Mouse (Mus musculus) kidney, adult 9 months (tissue): ENCODE results near the gene 2900011O08Rik.

Source experiments
- DNase-seq: peaks from one replicate; pipeline ENCODE4 v3.0.0; 2022

2900011O08Rik gene

GRCm38 (mm10) chr16:14070471-14071169, 84.2 kb downstream of the 2900011O08Rik start:
- DNase-seq: no peak

GRCm38 (mm10) chr16:14082925-14083324, 96.5 kb downstream of the 2900011O08Rik start:
- DNase-seq: no peak

DNA sequence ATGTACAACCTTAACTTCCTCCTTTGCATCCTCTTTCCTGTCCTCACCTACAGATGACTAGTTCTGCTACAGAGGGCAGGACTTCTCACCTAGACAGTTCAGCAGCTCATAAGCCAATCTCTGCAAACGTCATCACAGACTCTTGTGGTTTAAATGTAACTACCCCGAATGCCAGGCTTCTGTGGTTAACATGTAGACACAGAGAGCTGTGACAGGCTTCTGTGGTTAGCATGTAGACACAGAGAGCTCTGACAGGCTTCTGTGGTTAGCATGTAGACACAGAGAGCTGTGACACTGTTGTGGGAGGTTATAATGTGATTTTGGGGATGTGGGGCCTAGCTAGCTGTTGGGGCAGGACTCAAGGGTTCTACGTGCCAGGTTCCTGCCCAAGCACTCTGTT, 101.8 kb downstream of the 2900011O08Rik start:
- no peak for DNase-seq

GRCm38 (mm10) chr16:14089296-14089695, 102.9 kb downstream of the 2900011O08Rik start:
- no peak for DNase-seq

- DNase-seq: no peak
Measured at GRCm38 (mm10) chr16:14091771-14092170, 105.4 kb downstream of the 2900011O08Rik start.

GRCm38 (mm10) chr16:14105891-14106290, 119.5 kb downstream of the 2900011O08Rik start:
- DNase-seq: no peak

- DNase-seq: no peak
Measured at GRCm38 (mm10) chr16:14109651-14110230, 123.3 kb downstream of the 2900011O08Rik start.

DNA sequence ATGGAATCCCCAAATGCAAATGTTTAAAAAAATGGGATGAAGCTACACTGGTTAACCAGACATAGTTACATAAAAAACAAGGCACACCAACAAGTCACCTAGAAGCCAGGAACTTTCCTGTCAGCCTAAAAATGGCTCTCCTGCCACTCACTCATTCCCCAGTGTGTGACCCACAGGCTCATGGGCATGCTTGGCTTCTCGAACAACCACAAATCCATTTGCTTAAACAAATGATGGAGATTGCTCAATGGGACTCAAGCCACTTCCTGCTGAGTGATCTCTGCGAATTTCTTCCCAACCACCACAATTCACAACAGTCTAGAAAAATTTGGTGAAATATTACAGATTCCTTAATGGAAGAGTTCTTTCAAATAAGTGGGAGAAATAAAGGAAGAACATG, 124.5 kb downstream of the 2900011O08Rik start:
- DNase-seq: no peak

- no peak for DNase-seq
Measured at GRCm38 (mm10) chr16:14112133-14112532, 125.7 kb downstream of the 2900011O08Rik start.

DNA sequence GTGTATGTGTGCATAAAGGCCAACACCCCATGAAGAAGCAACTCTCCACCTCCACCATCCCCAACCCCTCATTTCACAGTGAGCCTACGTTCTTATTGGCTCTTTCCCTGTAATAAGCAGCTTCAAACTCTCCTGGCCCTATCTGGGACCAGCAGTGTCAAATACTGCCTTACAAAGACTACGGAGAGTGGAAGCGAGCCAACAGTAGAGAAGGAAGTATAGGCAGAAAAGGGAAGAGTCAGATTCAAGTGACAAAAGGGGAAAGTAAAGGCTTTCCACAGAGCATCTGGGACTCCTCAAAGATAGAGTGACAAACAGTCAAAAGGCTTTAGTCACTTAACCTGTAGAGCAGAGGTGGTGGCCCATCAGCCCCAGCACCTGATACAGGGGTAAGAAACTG, 126.3 kb downstream of the 2900011O08Rik start:
- no peak for DNase-seq

DNA sequence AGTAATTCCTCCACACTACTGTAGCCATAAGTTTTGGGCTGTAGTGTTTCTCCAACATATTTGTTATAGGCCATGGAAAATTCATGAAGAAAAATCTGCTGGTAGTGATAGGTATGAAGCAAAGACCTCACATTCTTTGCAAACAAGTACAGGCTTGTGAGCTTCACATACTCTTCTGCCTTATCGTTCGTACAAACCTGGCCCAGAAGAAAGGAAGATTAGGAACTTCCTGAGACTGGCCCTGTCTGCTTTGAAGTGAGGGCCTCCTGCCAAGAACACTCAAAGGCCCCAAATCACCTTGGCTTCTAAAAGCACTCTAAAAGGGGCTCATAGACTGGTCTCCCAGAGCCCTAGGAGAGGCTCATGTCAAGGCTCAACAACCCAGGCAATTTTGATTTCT, 130.9 kb downstream of the 2900011O08Rik start:
- DNase-seq: no peak

- no peak for DNase-seq
Measured at GRCm38 (mm10) chr16:14120941-14121340, 134.5 kb downstream of the 2900011O08Rik start.

DNA sequence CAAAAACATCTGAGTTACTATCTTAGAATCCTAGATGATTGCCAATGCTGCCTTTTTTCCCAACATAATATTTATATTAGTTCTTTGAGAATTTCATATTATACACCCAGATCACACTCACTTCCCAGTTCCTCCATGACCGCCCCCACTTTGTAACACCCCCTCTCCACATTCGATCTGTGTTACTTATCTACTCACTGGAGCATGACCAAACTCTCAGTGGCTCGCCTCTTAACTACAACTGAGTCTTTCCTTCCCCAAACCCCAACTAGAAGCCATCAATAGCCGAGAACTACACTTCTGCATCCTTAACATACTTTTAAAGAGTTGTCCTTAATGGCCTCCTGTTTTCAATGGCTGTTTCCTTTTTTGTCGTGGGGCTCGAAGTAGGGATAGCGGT, 135.2 kb downstream of the 2900011O08Rik start:
- no peak for DNase-seq

- DNase-seq: no peak
Measured at GRCm38 (mm10) chr16:14122586-14122985, 136.2 kb downstream of the 2900011O08Rik start.

- no peak for DNase-seq
Measured at GRCm38 (mm10) chr16:14123901-14124300, 137.5 kb downstream of the 2900011O08Rik start.

- no peak for DNase-seq
Measured at GRCm38 (mm10) chr16:14124709-14125108, 138.3 kb downstream of the 2900011O08Rik start.

- no peak for DNase-seq
Measured at GRCm38 (mm10) chr16:14125253-14125652, 138.8 kb downstream of the 2900011O08Rik start.

DNA sequence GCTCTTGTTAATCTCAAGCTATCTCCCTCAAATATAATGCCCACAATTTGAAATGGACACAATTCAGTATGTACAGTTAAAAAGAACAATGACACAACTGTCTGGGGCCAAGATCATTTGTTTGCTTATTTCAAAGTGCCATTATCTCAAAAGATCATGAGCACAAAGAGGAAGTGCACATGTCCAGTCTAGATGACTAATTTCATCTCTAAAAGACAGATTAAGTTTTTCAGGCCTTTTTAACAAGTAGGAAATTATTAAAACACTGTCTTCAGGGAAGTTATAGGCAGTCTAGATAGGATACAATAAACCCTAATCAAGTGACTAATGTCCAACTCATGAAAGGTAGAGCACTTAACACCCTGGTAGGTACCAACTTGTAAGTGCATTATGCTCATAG, 142.6 kb downstream of the 2900011O08Rik start:
- no peak for DNase-seq

DNA sequence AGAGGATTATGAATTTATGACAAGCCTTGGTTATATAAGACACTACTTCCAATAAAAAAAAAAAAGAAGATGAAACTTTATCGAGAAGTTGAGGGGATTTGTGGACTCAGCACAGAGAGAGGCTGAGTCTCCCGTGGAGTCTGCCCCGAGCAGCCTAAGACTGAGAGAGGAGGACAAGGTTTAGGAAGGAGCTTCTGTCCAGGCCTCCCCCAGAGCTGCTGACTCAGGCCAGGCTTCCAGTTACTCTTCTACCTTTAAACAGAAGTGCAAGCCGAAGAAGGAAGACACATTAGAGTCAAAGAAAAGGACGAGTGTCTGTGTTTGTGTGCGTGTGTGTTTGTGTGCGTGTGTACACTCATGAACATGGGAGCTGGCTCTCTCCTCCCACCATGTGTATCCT, 144.4 kb downstream of the 2900011O08Rik start:
- peak; percentile 51 for DNase-seq

DNA sequence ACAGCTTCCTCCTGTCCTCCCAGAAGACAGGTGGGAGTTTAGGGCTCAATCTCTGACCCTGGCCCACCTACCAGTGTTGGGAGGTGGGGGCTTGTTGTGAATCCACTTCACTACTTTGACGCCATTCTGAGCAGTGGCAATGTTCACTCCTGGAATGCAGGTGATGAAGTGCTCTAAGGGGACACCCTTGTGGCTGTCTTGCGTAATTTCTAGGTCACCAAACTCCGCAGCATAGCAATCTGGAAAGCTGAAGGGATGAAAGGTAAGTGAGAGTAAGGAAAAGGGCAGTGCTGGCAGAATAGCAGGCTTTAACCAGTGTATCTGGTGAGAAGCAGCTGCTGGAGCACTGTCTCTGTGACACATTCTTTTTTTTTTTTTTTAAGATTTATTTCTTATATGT, 145.0 kb downstream of the 2900011O08Rik start:
- DNase-seq: peak; percentile 38

GRCm38 (mm10) chr16:14131838-14132237, 145.4 kb downstream of the 2900011O08Rik start:
- DNase-seq: no peak

- no peak for DNase-seq
Measured at GRCm38 (mm10) chr16:14135014-14135413, 148.6 kb downstream of the 2900011O08Rik start.

DNA sequence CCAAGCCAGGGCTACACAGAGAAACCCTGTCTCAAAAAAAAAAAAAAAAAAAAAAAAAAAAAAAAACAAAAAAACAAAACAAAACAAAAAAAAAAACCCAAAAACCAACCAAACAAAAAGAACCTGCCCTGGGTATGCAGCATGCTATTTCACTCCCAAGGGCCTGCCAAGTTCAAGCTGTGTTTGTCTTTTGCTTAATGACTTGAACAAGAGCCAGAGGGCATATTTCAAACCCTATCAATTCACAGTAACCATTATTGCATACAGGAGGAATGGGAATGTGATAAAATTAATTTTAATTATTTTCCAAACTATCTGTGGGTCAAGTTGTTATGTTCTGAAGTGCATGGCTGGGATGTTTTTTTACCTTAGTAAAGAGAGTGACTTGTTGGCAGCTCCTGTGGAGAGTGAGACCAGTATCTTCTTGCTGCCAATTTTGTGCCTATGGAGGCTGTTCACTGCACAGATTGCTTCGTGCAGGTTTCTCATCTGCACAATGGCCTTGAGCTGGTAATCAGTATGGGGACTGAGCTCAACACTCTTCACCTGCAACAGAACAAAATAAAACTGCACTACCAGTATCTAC, 151.7 kb downstream of the 2900011O08Rik start:
- DNase-seq: no peak

- no peak for DNase-seq
Measured at GRCm38 (mm10) chr16:14139106-14139505, 152.7 kb downstream of the 2900011O08Rik start.
